Mouse (Mus musculus) spleen, adult 12 weeks (tissue): ENCODE results near the gene Dstn.

Experiments used
- DNase-seq: peaks from one replicate; pipeline ENCODE4 v3.0.0; 2022; ENCODE audit warnings: low spot score

The Dstn gene

DNA sequence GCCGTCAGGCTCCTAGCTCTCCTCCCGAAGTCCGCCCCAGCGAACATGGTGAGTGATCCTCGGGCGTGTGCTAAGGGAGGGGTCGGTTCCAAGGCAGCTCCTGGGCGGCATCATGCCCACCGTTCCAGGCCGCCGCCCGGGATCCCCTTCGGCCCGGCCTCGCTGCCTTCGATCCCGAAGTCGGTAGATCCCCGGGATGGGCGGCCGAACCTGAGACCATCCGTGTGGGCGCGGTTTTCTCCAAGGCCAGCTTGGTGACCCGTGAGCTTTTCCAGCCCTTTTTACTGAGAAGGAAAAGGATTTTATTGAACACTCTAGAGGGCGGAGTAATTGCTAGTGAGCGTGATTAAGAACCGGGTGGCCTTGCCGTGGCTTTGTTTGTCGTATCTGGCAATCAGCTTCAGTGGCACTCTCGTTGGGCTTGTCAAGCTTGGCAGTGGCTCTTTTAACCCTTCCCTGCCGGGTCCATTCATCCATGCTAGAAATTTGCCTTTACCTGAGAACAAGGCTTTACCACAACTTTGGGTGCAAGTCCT, 548 bp downstream of the Dstn start:
- DNase-seq, result no peak

DNA sequence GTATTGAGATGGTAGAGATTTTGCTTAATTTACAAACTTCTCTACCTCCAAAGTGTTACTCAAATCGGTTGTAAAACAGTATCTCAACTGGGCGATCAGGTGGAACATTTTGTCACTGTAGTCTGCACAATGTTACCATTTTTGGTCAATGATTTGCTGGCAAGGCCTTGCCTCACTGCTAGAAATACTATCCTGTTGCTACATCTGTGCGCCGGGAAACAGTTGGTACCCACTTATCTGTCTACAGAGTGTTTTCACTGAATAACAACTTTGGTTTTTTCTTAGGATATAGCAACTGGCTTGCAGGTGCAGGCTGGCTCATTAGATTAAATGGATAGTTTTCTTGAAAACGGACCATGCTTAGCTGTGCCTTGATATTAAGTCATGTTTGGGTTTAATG, 1.1 kb downstream of the Dstn start:
- DNase-seq, result no peak

DNA sequence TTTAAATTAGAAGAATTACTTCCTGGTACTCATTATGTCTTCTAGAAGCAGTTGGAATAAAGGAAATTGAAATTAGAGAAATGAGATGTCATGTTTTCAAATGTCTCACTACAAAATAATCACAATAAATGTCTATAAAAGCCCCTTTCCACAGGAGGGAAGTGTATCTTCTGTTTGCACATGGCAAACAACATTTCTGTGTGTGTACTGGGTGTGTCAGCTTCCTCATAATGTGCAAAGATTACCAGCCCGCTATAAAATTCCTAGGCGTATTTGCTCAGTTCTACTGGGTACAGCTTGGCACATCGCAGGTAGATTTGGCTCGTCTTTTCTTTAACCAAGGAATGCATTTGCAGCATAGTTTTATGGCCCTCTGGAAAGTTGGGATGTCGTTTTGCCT, 2.5 kb downstream of the Dstn start:
- DNase-seq, result no peak

DNA sequence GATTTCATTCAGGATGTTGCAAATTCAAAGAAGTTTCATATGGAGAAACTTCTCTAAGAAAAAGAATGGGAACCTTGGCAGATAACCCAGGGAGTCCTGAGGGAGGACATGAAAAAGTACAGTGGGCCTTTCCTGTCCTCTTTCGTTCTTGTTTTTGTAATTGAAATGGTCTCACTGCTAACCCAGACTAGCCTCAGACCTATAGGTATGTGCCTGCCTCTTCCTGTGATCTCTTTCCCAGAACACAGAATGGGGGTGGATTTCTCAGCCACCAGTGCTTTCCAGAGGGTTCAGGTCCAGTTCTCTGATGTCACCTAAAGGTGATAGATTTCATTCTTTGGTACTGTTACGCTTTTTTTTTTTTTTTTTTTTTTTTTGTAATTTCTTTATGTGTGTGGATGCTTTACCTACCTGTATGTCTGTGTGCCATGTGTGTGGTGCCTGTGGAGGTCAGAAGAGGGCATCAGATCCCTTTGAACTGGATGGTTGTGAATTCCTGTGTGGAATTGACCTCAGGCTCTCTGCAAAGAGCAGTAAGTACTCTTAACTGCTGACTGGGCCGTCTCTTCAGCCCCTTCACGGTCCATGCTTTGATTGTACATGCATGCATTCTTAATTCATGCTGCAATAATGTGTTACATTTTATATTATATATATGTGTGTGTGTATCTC, 3.8 kb downstream of the Dstn start:
- DNase-seq, result no peak

DNA sequence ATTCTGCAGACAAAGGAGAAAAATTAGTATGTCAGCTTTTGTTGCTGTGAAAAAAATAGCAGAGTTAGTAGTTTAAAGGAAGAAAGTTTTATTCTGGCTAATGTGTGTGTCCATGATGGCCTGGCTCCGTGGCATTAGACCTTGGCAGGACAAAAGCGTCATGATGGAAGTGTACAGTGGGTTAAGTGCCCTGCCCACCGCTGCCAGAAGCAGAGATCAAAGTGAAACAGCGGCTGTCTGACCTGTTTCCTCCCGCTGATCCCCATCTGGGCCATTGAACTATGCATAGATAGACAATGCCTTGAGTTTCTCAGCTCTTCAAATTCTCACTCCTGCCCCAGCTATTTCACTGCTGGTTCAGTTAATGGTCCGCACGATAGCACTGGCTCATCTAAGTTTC, 9.0 kb downstream of the Dstn start:
- no peak for DNase-seq

DNA sequence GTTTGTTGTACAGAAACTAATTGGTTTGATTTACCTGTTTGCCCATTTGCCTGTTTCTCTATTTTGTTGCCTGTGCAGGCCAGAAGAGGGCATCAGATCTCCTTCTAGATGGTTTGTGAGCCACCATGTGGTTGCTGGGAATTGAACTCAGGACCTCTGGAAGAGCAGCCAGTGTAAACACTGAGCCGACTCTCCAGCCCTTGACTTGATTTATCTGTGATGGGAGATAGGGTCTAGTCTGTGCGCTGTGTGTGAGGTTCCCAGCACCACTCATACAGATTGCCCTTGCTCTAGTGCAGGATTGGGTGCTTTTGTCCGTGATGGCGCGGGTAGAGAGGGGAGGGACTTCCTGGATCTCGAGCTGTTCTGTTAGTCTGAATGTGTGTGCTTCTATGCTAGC, 10.7 kb downstream of the Dstn start:
- DNase-seq, result no peak

DNA sequence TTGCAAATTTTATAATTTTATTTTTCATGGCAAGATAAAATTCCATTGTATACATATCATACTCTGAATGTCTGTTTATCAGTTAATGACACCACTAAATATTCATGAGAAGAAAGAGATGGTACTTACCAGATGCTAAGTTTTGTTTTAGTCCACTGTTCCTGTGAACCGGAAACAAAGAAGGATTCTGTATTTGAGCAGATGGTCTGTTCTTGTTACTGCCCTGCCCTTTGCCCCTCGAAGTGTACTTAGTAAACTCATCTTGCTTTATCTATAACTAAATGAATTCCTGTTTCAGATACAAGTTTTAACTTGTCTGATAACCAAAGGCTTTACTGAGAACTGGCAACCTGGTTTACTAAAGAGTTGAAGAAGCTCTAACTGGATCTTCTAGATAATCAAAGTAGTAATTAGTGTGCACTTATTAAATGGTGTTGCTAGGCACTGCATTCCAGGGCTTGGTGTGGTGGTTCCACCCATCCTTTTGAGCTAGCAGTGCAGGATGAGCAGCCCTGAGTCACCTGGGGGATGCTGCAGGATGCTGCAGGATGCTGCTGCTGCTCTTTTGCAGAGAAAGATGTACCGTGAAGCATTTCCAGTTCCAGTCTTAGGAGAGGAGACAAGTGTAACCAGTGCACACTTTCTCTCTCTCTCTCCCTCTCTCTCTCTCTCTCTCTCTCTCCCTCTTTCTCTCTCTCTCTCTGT, 14.6 kb downstream of the Dstn start:
- DNase-seq, result no peak

DNA sequence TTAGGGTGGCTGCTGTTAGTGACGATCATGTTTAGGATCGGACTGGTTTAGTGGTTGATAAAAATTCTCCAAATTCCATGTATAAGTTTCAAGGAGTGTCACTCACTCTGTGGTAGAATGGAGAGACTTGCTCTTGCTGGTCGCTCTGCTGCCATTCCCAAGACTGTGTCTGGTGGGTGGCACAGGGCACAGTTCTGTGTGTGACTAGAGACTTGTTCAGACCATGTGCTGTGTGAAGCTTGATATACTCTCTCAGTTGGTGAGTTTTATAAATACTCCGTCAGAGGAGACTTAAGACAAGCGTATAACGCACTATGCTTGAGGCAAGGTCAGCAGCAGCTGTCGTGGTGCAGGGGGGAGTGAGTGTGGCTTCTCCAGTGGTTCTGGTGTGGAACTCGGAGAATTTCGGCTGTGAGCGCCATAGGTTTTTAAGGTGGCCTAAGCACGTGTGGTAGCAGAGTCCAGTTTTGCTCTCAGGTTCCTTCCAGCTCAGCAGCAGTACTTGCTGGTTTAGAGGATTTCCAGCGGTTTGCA, 17.3 kb downstream of the Dstn start:
- no peak for DNase-seq

DNA sequence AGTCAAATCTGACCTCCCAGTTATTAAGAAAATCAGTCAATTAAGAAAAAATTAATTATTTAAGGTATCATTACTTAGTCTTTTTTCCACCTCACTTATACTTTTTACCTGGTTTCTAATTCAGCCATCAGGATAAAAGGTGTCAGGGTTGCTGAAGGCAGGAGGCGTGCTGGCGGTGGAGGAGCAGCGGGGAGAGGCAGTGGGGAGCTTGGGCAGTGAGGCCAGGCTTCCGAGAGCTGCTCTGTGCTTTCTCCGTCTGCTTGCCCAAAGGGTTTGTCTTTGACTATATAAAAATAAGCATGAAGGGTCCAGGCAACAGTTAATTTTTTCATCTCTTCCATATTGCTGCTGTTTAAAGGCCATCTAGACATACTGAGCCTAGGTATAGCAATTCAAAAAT, 18.4 kb downstream of the Dstn start:
- DNase-seq, result no peak

DNA sequence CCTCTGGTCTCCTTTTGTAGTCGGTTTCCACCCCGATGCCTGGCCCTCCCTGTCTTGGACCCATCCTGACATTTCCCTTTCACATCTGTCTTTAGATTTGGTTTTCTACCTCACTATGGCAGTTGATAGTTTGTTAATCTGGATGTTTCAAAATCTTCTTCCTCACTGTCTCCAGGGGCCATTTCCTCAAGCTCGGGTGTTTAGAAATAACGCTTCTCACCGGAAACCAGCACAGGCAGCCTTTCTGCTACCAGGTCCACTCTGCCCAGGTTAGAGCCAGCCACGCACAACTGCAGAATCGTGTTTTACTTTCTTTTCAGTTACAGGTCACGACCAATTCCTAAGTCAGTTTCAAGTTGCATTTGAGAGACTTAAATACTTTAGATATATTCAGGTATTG, 19.3 kb downstream of the Dstn start:
- DNase-seq, result no peak

DNA sequence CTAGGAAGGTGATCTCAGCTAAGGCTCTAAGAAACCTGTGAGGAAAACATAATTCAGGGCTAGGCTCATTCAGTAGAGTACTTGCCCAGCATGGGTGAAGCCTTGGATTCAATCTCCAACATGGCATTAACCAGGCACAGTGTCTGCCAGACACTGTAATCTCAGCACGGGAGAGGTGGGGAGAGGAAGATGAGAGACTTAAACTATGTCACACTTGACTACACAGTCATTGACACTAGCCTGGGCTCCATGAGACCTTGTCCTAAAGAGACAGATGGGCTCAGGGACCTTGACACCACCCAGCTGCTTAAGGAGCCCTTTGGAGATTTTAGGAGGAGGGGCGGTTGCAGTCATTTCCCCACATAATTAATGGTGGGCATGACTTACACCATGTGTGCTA, 22.7 kb downstream of the Dstn start:
- DNase-seq, result no peak

DNA sequence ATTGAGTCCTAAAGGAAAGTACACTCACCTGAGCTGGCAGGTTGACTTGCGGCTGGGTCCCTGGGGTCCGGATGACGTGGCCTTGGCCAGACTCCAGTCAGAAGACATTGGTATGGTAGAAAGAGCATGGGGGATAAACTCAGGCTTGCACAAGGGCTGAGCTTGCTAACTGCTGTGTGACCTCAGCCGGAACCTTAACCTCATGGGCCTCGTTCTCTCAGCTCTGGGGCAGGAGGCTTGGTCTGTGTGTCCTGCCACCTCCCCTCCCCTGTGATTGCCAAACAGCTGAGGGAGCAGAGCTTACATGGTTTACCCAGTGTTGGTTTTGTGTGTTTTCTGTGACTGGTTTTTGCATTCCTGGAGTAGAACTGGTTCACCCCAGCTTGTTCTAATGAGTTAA, 25.3 kb downstream of the Dstn start:
- DNase-seq, result no peak

DNA sequence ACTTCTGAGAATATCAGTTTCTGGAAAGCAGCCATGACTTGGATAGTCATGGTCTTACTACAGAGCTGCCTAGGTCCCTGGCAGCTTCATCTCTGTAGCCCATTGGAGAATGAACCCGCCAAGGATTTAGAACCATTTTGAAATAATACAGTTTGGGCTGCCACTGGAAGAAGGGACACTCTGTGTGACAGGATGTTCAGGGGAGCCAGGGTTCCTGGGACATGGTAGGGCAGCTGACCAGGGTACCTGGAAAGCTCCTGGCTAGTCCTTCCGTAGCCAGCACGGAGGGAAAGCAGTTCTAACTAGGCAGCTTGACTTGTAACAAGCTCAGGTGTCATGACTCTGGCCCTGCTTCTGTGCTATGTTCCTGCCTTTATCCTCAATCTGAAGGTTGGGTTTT, 29.7 kb downstream of the Dstn start:
- no peak for DNase-seq

DNA sequence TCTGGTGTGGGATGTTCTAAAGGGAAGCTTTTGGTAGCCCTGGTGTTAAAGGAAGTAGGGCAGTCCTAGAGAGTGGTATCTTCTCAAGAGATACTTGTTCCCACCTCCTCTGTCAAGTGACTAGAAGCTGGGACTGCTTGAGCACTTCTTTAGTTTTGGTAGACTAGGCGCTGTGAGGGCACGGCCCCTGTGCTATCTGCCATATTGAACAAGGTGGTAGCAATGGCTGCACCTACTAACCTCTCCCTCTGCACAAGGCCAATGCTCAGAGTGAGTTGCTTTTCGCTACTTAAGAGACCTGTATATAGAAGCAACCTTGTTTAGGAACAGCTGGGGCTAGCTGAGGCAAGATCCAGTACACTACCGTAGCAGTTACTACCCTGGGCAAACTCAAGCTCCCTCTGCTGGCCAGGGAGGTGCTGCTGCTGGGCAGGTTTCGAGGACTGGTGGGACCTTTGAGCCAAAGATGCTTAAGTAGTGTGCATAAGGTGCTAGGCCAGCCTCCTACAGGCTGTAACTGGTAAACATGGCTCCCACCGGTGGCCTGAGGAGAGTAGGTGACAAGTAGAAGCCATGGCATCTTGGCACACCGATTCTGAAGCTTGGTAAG, 30.5 kb downstream of the Dstn start:
- no peak for DNase-seq

DNA sequence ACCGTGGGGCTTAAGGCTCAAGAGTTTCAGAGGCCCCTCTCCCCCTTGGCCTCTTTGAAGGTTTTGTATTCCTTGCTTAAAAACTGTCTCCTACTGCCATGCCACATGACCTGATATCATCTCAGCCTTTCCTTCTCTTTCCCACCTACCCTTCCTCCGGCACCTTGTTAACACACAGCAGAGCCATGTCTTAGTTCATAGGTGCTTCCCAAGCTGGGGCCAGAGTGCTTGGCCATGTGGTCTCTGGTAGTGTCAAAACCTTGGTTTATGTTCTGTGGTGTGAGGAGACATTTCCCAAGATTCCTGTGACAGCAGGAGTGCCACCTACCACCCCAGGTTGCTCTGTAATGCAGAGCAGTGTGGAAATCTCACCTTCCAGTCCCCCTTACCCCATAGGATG, 31.3 kb downstream of the Dstn start:
- DNase-seq, result no peak

DNA sequence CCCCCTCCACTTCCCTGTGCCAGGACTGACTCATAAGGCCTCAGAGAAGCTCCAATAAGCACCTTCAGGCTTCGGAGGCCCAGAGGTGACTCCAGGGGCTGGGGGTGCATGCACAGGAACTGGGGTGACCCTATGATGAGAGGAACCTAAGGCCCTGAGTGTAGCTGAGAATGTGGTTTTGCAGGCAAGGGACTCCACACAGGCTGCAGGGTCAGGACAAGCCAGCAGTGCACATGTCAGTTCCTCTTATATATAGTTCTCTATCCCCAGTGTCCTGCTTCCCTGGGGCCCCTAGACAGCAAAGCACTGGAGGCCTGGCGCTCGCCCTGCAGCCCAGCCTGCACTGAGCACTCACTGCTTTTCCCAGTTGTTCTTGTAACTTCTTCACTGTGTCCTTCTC, 32.9 kb downstream of the Dstn start:
- DNase-seq, result no peak

DNA sequence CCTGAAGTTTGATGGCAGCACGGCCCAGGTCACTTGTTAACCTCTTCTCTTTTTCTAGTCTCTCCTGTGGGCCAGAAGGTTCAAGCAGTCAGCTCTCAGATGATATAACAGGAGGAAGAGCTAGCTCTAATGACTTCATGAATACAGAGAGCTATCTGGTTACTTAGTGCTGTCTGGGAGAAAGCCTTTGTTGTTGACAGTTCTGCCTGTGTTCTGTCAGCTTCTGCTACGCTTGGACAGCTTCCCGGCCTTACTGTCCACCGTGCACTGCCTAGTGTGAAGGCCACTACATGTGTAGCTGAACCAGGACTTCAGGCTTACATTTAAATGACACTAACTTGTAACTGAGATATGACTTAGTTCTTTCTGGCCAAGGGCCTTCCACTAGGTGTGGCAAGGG, 33.3 kb downstream of the Dstn start:
- DNase-seq, result no peak

DNA sequence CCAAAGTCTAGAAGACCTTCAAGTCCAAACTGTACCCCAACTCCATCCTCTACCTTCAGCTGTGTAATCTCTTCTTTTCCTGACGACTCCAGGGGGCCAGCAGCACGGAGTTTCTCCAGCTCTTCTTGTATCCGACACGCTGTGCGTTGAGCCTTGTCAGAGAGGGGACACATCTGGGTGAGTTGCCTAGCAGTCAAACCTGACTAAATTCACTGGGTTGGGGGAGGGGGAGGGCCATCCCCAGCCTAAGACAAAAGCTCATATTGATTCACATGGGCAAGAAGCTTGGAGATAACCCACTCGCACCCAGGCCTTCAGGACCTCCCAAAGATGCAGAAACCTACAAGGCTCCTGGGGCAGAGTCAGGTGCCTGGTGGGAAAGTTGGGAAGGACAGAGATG, 34.1 kb downstream of the Dstn start:
- no peak for DNase-seq

DNA sequence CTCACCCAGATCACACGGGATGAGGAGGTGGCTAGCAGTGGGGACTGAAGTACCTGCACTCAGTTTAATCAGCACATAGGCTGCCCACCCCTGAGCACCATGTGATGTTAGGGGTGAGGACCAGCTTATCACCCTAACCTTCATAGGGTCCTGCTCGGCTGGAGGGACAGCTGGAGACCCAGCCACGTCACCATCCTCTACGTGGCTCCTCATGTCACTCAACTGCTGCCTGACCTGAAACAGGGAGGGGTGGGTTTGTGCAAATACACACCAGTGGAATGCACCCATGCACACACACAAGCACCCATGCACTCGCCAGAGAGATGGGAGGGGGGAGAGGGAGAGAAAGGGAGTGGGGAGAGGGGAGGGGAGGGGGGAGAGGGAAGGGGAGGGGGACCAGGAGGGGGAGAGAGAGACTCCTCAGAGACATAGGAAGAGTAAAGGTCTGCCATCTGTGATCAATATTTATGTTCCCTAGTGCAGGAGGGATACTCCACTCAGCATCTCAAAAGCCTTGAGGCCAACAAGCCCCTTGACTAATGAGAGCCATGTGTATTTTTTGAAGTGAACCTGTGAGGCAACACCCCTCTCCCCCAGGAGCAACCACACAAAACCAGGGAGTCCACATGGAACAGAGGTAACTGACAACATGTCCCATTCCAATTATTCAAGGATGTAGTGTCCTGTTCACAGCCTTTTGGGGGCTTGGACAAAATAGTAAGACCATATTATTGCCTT, 35.3 kb downstream of the Dstn start:
- DNase-seq, result no peak

DNA sequence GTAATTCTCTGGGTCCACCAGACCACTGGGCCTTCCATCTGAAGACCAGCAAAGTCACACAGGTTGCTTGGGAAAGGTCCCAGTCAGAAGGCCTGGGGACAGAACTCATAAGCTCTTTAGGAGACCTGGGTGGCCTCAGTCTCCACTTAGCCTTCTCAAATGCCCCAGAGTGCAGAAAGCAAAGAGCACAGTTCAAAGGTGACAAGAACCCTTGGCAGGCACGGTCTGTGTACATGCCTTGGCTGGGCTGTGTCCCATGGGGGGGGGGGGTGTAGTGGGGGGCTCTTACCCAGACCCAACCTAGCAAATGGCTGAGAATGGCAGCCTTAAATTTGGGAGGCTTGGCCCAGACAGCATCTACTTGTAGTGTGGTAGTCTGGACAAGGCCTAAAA, 35.9 kb downstream of the Dstn start:
- no peak for DNase-seq

DNA sequence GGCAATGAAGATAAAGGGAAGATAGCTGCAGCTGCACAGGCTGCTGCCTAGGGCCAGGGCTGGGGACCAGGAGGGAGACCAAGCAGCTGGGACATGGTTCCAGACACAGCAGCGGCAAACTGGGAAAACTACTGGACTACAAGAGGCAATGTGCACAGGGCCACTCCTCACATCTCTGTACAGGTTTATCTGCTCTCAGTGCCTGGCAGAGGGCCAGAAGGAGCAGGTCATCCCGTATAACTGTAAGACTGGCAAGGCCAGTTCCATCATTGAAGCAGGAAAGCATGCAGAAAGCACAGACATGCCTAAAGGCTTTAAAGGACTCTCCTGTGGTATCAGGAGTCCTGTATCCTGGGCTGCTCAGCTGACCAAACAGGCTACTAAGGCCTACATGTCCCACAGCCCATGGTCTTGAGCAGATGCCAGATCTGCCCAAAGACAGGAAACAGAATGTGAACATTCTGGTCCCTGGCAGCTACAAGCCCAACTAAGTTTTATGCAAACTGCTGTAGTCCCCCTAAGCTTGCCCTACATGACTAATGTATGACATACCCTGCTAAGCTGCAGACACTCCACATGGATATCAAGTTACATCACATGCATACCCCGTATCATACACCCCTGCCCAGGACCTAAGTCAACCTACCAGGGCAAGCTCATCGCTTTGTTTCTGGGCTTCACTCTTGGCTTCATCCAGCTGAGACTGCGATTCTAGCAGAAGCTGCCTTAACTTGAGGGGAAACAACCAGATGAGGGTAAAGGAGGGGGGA, 36.6 kb downstream of the Dstn start:
- no peak for DNase-seq

DNA sequence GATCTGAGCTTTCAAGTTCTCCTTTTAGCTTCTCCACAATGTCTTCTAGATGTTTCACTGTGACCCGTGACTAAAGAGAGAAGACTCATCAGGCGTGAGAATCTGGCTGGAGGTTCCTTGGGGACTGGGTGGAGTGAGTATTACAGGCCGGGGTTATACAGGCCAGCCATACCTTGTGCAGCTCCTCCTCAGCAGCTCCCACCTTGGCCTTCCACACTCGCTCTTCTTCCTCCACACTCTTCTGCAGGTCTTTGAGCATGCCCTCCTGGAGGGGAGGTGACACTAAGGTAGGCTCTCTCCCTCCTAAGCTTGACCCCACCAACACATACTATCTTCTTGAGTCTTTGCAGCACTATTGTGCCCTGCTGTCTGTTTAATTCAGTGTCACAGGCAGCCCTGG, 38.8 kb downstream of the Dstn start:
- DNase-seq, result no peak
